Mouse (Mus musculus): ENCODE data around the gene Defb28.

Defb28 gene

GRCm38 (mm10) chr2:152517981-152518380 is at the start of gene Defb28:
Defb28 (plus strand) TSS chr2:152518255.
- DNase-seq (ENCODE audit: extremely low read depth, insufficient read length, low spot score), result no peak

- no peak for DNase-seq (ENCODE audit: extremely low read depth, insufficient read length, low spot score)
Observed at GRCm38 (mm10) chr2:152470973-152471372, 47.1 kb upstream of the Defb28 start.

DNA sequence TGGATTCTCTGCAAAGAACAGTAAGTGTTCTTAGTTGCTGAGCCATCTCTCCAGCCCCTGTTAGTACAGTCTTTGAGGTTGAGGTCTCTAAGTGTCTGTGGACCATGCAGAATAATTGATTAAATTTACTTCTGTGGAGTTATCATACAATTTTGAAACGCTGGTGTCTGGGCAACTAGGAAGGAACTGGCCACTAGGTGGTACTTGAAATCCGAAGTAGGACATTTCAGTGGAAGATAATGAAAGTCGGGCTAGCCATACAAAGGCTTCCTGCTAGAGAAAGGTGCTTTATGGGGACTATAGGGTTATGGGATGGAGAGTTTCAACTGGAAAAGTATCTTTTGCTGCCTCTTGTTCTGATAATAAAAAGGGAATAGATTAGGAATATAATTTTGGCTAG is 45.6 kb upstream of the Defb28 start:
- DNase-seq (ENCODE audit: extremely low read depth, insufficient read length, low spot score), result no peak

DNA sequence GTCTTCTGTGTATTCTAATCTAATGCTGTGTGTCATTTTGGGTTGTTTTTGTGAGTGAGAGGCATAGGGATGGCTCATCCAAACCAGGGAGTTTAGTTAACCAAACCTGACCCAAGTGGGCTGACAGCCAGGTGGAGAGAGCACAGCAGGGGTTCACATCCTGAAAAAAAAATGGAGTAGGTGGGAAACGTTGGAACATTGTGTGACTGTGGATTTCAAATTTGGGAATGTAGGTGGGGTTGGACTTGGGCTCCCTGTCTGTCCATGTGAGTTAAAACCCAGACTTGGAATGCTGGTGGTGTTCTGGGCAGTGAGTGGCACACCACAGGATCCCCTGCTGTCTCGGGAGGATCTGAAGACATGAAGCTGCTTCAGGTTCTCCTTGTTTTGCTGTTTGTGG is 41.3 kb upstream of the Defb28 start, which contains the start of gene Defb20:
Defb20 (plus strand) TSS at position 301 of the 400 bp plus-strand sequence.
- no peak for DNase-seq (ENCODE audit: extremely low read depth, insufficient read length, low spot score)

GRCm38 (mm10) chr2:152480881-152481280 is 37.2 kb upstream of the Defb28 start:
- DNase-seq (ENCODE audit: extremely low read depth, insufficient read length, low spot score), result peak; percentile 52

DNA sequence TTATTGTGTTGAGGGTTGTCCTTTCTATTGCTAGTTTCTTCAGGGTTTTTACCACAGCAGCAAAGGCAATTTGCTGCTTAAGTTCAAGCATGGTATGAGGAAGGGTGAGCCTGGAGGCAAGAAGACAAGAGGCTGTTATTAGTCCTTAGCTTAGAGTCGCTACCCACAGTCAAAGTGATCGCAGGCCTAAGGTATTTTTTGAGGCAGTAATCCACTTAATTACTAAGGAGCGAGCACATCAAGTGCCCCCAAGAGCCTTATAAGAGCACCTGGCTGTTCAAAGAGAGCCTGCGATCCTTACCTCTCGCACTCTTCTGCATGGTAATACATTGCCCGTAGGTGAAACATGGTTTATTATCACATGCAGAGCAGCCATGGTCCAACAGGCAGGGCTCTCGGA is 36.3 kb upstream of the Defb28 start:
- no peak for DNase-seq (ENCODE audit: extremely low read depth, insufficient read length, low spot score)

GRCm38 (mm10) chr2:152487024-152487423 is 31.0 kb upstream of the Defb28 start:
- DNase-seq (ENCODE audit: extremely low read depth, insufficient read length, low spot score), result no peak

DNA sequence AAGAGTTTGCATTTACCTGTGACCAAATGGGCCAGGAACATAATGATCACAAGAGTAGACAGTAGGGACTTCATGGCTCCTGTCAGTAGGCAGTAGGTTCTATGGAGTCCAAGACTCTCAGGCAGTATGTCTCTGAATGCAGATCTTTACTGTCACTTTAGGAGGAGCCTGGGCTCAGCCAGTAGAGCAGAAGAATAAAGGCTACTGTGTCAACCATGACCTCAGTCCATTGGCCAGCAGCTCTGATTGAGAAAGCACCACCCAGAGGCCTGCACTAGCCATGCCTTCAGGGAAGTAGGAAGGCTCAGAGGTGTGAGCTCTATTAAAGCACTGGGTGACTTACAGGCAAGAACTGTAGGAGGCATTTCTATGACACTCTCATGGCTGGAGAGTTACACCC is 28.0 kb upstream of the Defb28 start, which contains the start of gene Defb22:
Defb22 (minus strand) TSS at position 101 of the 400 bp plus-strand sequence.
- no peak for DNase-seq (ENCODE audit: extremely low read depth, insufficient read length, low spot score)

DNA sequence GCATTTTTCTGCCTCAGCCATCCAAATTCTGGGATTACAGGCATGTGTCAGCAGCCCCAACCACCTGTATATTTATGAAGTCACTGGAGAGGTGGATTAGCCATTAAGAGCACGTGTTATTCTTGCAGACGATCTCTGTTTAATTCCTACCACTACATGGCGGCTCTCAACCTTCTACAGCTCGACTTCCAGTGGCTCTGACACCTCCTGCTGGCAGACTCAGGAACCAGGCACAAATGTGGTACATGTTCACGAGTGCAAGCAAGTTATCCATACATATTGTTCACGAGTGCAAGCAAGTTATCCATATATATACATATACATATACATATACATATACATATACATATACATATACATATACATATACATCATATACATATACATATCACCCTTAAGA is 24.9 kb upstream of the Defb28 start:
- DNase-seq (ENCODE audit: extremely low read depth, insufficient read length, low spot score), result no peak

- DNase-seq (ENCODE audit: extremely low read depth, insufficient read length, low spot score), result no peak
Observed at GRCm38 (mm10) chr2:152498020-152498419, 20.0 kb upstream of the Defb28 start.

DNA sequence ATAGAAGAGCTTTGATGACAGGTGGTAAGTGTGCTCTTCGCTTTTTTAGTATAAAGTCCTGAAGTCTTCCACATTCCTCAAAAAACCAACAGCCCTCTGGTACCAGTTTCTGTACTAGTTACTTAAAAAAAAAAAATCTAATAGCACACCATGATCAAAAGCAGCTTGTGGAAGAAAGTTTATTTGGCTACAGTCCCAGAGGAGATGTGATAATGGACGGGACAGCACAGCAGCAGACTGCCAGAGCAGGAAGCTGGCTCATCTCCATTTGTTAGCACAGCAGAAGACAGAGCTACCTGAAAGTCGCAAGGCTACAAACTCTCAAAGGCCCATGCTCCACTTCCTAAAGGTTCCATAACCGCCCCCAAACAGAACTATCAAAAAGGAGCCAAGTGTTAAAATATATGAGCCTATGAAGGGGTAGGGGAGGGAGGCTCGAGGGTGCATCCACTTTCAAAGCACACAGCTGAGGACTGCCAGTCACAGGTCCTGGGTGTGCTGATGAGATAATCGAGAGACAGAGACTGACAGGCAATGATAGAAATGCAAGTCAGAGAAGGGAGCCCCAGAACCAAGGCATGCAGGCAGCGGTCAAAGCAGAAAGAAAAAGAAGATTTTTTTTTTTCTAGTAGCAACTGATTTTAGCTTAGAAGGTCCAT is 17.7 kb upstream of the Defb28 start:
- no peak for DNase-seq (ENCODE audit: extremely low read depth, insufficient read length, low spot score)

DNA sequence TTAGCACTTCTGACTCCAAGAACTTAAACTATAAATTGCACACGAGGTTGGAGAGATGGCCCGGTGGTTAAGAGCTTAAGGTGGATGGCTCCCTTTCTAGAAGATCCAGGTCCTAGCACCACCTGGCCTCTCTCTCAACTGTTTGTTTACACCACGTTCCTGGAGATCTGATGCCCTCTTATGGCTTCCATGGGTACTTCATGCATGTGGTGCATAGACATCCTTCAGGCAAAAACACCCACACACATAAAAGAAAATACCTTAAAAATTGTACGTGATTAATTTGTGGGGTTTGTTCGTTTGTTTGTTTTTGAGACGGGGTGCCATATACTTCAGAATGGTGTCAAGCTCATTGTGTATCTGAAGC is 17.2 kb upstream of the Defb28 start:
- no peak for DNase-seq (ENCODE audit: extremely low read depth, insufficient read length, low spot score)

GRCm38 (mm10) chr2:152503950-152504349 is 14.1 kb upstream of the Defb28 start:
- peak; percentile 16 for DNase-seq (ENCODE audit: extremely low read depth, insufficient read length, low spot score)

DNA sequence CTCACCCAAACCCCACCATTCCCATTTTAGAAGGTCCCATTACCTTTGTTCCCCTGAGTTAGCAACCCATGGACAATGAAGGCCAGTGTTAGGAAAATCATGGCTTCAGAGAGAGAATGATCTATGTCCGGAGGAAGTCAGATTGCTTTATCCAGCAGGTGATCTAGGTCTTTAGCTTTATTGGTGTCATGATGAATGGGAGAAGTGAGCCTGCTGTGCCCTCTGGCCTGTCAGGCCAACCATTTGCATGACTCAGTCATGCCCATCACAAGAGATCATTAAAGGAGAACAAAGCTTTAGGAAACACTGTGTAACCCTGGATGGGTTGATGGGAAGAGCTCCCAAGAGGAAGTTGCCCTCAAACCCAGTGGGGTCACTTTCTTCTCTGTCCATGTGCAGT is 6.5 kb upstream of the Defb28 start, which contains the start of gene Defb26:
Defb26 (minus strand) TSS at position 101 of the 400 bp plus-strand sequence.
- DNase-seq (ENCODE audit: extremely low read depth, insufficient read length, low spot score), result no peak

DNA sequence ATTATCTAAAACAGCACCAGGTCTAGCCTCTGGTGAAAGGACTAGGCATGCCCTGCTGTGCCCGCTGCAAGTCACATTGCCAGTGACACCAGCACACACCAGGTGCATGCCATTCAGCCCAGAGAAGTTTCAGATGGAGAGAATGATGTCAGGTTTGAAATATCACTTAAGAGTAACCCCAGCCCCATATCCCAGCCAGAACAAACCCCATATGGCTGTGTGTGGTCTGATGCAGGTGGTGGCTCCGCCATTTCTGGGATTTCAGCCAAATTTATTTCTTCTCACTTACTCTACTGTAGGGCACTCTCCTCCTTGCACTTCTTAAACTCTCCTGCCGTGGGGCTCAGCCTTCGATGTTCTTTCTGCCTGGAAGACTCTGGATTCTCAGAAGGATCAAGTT is 2.0 kb upstream of the Defb28 start:
- DNase-seq (ENCODE audit: extremely low read depth, insufficient read length, low spot score), result no peak

DNA sequence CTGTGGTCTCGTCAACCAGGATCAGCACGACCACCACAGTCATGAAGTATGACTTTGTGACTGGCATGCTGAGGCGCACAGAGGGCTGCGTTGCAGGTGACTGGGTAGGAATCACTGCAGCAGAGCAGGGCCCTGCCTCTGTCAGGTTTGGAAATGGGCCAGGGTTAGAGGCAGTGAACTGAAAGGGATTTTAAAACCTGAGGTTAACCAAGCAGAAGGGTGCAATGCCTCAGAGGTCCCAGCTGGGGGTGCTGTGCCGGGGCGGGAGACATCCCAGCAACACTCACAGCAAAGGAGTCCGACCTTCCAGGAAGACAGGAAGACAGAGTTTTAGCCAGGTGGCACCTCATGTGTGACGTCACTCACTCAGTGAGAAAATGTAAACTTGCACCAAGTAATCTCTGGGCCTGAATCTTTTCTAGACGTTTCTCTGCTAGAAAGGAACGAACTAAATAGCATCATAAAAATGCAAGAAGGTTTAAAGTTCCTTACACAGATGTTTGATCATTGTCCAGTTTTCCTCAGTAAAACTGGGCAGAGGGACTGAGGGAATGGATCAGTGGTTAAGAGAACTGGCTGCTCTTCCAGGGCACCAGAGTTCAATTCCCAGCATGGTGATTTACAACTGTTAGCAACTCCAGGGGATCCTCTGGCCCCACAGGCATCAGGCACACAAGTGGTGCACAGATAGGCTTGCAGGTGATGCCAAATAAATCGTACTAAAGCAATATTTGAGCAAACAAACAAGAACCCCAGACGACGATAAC is 22.1 kb downstream of the Defb28 start, which contains the start of gene Defb29:
Defb29 (minus strand) TSS at position 155 of the 767 bp plus-strand sequence.
- peak; percentile 14 for DNase-seq (ENCODE audit: extremely low read depth, insufficient read length, low spot score)

GRCm38 (mm10) chr2:152541979-152542378 is 23.9 kb downstream of the Defb28 start:
- no peak for DNase-seq (ENCODE audit: extremely low read depth, insufficient read length, low spot score)

- DNase-seq (ENCODE audit: extremely low read depth, insufficient read length, low spot score), result no peak
Observed at GRCm38 (mm10) chr2:152542897-152543296, 24.8 kb downstream of the Defb28 start.

DNA sequence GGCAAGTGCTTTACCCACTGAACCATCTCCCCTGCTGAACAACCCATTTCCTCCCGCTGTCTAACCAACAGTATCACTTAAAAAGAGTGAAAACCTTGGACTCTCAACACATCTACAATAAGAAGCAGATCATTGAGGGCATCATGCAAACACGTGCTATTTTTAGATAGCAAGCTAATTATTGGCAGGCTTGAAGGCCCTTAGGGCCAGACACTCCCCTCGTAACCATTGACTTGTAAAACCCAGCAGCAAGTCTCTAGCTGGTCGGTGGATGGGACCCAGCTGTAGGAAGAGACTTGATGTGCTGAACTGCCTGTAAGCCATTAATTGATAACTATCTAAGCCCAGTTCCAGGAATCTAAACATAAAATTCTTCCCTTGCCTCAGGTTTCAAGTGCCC is 25.4 kb downstream of the Defb28 start:
- no peak for DNase-seq (ENCODE audit: extremely low read depth, insufficient read length, low spot score)

GRCm38 (mm10) chr2:152544691-152545090 is 26.6 kb downstream of the Defb28 start:
- DNase-seq (ENCODE audit: extremely low read depth, insufficient read length, low spot score), result no peak

DNA sequence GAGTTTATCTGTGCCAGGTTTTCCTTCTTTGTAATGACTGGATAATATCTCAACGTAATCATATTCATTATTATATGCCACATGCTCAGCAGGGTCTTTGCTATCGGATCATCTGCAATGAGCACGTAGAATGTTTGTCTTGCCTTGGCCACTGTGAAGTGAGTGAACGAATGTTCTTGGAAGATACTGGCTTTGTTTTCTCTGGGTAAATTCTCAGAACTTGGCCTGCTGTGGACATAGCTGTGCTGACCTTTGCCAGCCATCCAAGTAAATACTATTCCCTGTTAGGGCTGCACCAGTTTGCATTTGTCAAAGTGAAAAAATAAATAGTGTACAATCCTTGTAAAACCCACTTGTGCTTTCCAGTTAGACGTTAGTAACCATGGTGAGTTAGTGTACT is 30.1 kb downstream of the Defb28 start:
- no peak for DNase-seq (ENCODE audit: extremely low read depth, insufficient read length, low spot score)
